Mouse (Mus musculus) induced T-regulatory cell, adult 2 months (primary cell): Measurements from ENCODE around the gene Fam83f.

ENCODE experiments used
- DNase-seq: peaks from one replicate; pipeline ENCODE4 v3.0.0-alpha.2; 2012; ENCODE audit warnings: low read depth

Gene Fam83f

GRCm38 (mm10) chr15:80671295-80672252 lies at the start of gene Fam83f:
Fam83f (plus strand) TSS chr15:80671847.
- DNase-seq = peak; percentile 37

- no peak for DNase-seq
These were observed 48.3 kb upstream of the Fam83f start for GRCm38 (mm10) chr15:80623171-80623837.

DNA sequence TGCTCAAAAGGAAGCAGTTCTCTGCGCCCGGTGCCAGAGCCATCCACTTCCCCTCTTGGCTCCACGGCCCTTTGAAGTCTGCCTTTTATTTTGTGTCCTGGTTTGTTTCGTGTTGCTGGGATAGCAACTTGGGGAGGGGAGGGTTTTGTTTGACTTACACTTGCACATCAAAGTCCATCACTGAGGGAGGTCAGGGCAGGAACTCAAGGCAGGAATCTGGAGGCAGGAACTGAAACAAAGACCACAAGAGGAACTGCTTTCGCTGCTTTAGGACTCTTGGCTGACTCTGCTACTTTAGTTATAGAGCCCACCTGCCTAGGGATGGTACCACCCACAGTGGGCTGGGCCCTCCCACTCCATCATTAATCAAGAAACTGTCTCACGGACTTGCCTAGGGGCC lies 45.2 kb upstream of the Fam83f start:
- no peak for DNase-seq

DNA sequence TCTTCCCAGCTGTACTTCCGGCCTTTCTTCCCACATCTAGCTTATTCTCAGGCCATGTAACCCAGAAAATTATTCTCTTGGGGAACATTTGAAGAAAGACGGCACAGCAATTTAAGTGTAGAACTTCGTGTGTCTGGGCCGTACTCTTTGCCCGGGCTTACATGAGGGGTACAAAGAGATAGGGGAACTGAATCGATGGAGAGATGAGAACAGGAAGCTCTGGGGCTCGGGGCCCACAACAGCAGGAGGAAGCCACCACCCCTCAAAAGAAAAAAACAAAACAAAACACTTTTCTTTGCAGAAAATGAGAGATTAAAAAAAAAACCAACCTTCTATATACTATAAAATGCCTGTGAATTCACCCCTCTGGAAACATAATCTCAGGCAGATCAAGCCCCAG lies 41.5 kb upstream of the Fam83f start:
- peak; percentile 65 for DNase-seq

DNA sequence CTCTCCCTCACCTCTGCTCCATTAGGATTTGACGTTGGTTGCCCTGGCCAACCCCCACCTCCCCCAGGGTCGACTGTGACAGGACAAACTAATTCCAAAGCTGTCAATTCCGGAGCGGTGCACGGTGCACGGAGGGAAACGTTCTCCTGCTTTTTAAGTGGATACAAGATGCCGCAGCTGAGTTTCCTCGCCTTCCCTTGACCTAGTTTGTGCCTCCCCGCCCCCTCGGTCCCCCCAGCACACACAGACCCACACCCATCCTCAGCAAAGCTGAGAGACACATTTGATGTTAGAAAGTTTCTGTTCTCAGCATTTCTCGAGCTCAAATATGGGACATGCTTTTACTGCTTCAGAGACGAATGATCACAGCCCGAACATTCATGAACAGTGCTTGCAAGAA lies 40.9 kb upstream of the Fam83f start:
- peak; percentile 48 for DNase-seq

DNA sequence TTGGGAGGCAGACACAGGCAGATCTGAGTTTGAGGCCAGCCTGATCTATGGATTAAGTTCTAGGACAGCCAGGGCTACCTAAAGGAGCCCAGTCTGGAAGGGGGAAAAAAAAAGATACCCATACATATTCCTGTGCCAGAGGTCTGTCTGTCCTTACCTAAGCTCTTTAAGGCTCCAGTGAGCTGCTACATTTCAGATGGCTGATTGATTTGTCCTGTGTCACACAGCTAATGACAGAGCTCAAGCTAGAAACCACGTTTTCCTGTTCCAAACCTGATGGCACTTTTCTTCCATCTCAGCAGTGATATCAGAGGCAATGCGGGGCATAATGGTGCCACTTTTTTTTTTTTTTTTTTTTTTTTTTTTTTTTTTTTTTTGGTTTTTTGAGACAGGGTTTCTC lies 40.3 kb upstream of the Fam83f start:
- peak; percentile 64 for DNase-seq

GRCm38 (mm10) chr15:80632280-80632893 lies 39.3 kb upstream of the Fam83f start:
- peak; percentile 76 for DNase-seq

GRCm38 (mm10) chr15:80634391-80635193 lies 37.1 kb upstream of the Fam83f start:
- DNase-seq = peak; percentile 92

GRCm38 (mm10) chr15:80636757-80637372 lies 34.8 kb upstream of the Fam83f start:
- no peak for DNase-seq

DNA sequence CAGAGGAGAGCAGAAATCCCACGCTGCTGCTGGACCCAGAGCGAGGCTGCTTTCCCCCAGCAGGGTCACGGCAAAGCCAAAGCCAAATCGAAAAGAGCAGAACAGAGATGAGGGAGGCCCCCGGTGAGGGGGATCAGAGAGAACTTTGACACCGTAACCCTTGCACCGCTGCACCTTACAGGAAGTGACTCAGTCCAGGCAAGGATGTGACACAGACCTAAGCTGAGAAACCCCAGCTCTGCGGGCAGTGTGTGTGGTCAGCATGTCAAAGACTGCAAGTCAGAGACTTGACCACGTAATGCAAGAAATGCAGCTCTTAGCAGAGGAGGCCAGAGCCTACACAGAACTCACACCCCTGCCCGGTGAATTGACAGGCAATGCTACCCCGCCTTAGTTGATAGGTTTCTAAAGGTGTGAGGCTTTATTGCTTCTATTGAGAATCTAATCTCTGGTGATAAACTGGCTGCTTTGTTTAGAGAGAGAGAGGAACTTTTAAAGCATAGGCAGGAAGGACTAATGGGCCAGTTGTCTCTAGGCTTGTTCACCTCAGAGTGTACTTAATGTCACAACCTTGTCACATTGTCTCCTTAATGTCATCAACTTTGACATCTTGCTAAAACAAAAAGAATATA lies 32.5 kb upstream of the Fam83f start:
- DNase-seq = peak; percentile 86

DNA sequence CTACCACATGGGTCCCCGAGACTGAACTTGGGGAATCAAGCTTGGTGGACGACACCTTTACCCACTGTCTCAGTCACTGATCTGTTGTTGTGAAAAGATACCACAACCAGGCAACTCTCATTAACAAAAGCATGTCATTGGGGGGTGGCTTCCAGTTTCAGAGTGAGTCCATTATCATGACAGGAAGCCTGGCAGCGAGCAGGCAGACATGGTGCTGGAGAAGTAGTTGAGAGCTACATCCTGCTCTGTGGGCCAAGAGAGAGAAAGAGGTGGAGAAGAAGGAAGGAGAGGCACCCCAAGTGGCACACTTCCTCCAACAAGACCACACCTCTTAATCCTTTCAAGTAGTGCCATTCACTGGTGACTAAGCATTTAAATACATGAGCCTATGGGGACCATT lies 31.8 kb upstream of the Fam83f start:
- DNase-seq = peak; percentile 77

GRCm38 (mm10) chr15:80641702-80642435 lies 29.8 kb upstream of the Fam83f start:
- DNase-seq = no peak

- DNase-seq = no peak
These were observed 26.4 kb upstream of the Fam83f start for GRCm38 (mm10) chr15:80645006-80645797.

- no peak for DNase-seq
These were observed 22.6 kb upstream of the Fam83f start for GRCm38 (mm10) chr15:80648977-80649606.

DNA sequence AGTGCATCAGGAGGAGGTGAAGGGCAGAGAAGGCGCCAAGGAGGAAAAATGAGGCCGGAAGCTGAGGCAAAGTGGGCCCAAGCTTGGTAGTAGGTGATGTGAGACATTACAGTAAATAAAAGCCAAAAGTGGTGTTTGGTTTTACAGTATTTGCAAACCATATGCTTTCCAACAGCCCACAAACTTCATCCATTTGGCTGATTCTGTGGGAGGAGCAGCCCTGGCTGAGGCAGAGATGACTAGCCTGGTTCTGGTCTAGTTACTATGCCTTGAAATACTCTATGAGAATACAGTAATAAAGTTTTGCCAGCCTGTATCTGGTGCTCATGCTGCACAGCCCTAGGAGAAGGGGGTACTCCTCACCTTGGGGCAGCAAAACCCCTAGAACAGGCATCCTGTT lies 21.2 kb upstream of the Fam83f start:
- no peak for DNase-seq

GRCm38 (mm10) chr15:80653865-80654264 lies 17.8 kb upstream of the Fam83f start:
- DNase-seq = peak; percentile 41

- no peak for DNase-seq
These were observed 12.7 kb upstream of the Fam83f start for GRCm38 (mm10) chr15:80658815-80659471.

GRCm38 (mm10) chr15:80660963-80661362 lies 10.7 kb upstream of the Fam83f start:
- DNase-seq = no peak
